Mouse (Mus musculus) neural tube, embryonic 12.5 days (tissue): Measurements from ENCODE around the gene Iqcf4. TPM values are rescaled to one million over a fixed set of nuclear protein-coding genes. Genes with fewer than 3 reads are reported as not detected.

Experiments
- ATAC-seq: fragments of 200-750 bp; cut with Nextera tagmentation; 2 replicates; pipeline ENCODE4 v1.8.0; 2017; ENCODE audit warnings: low read depth, mild to moderate bottlenecking, moderate TSS enrichment, moderate library complexity; ENCODE audit not compliant: low FRiP score
- H3K27ac ChIP-seq: fragments of 300-500 bp; sonication (generic); 2 replicates; pipeline ENCODE4 v1.5.1; 2016
- H3K27me3 ChIP-seq: fragments of 300-500 bp; sonication (generic); replicated peaks from 2 replicates; pipeline ENCODE4 v1.6.1; 2016; ENCODE audit warnings: mild to moderate bottlenecking
- H3K36me3 ChIP-seq: fragments of 300-500 bp; sonication (generic); 2 replicates; pipeline ENCODE4 v1.6.1; 2016; ENCODE audit warnings: mild to moderate bottlenecking
- H3K4me1 ChIP-seq: fragments of 300-500 bp; sonication (generic); 2 replicates; pipeline ENCODE4 v1.6.1; 2016
- H3K4me2 ChIP-seq: fragments of 300-500 bp; sonication (generic); replicated peaks from 2 replicates; pipeline ENCODE4 v1.6.1; 2016; ENCODE audit warnings: mild to moderate bottlenecking
- H3K4me3 ChIP-seq: fragments of 300-500 bp; sonication (generic); 2 replicates; pipeline ENCODE4 v1.5.1; 2016
- H3K9ac ChIP-seq: fragments of 300-500 bp; sonication (generic); 2 replicates; pipeline ENCODE4 v1.6.1; 2016; ENCODE audit warnings: mild to moderate bottlenecking
- H3K9me3 ChIP-seq: fragments of 300-500 bp; sonication (generic); 2 replicates; pipeline ENCODE4 v1.6.1; 2016; ENCODE audit warnings: mild to moderate bottlenecking
- WGBS: fragments of 180-500 bp; shearing (Covaris S2); methylation state at CpG from one replicate; pipeline ENCODE4 v1.1.7; 2016; 5-methylcytosine and 5-hydroxymethylcytosine counted together
- polyA plus RNA-seq: library from polyadenylated mRNA; unstranded; fragments of >200 nt; fragmentation: Nextera tagmentation; extraction: Ambion mirVana; gene quantifications from 2 replicates; pipeline ENCODE4 v1.2.1, GENCODE M21; 2016

The Iqcf4 gene
- polyA plus RNA-seq, 1 experiment from 2014 or later, result not detected

- H3K9ac ChIP-seq, result no peak overlapping the region
- 79% methylated on average over 2 of the region's 2 CpGs for WGBS
- H3K27ac ChIP-seq, result no peak overlapping the region
- no peak for ATAC-seq
- no peaks in the 10 kb centered on the region for H3K4me1 ChIP-seq
- H3K4me2 ChIP-seq, result no peak overlapping the region
- H3K9me3 ChIP-seq, result no peaks in the 10 kb centered on the region
- no peaks in the 10 kb centered on the region for H3K27me3 ChIP-seq
- H3K4me3 ChIP-seq, result no peak overlapping the region
- no peaks in the 10 kb centered on the region for H3K36me3 ChIP-seq
Observed at GRCm38 (mm10) chr9:106576112-106576511, 5.3 kb upstream of the Iqcf4 start.

- ATAC-seq, result no peak
- H3K27ac ChIP-seq, result no peak overlapping the region
- H3K4me3 ChIP-seq, result no peak overlapping the region
- 90% methylated on average over 5 of the region's 5 CpGs for WGBS
- H3K27me3 ChIP-seq, result no peaks in the 10 kb centered on the region
- H3K9me3 ChIP-seq, result no peaks in the 10 kb centered on the region
- no peak overlapping the region for H3K9ac ChIP-seq
- H3K4me2 ChIP-seq, result no peak overlapping the region
- H3K4me1 ChIP-seq, result no peaks in the 10 kb centered on the region
- H3K36me3 ChIP-seq, result no peaks in the 10 kb centered on the region
Observed at GRCm38 (mm10) chr9:106573366-106573765, 2.6 kb upstream of the Iqcf4 start.

- Histone ChIP-seq H3K4me3 (no peak overlapping the region), H3K27me3 (no peaks in the 10 kb centered on the region), H3K36me3 (no peaks in the 10 kb centered on the region), H3K4me1 (no peaks in the 10 kb centered on the region), H3K4me2 (no peak overlapping the region), H3K9me3 (no peaks in the 10 kb centered on the region), H3K27ac (no peak overlapping the region), H3K9ac (no peak overlapping the region)
- no peak for ATAC-seq
- 87% methylated on average over 2 of the region's 2 CpGs for WGBS
Observed at GRCm38 (mm10) chr9:106572186-106572585, 1.4 kb upstream of the Iqcf4 start.

- no peaks in the 10 kb centered on the region for H3K27me3 ChIP-seq
- no peaks in the 10 kb centered on the region for H3K9me3 ChIP-seq
- no peaks in the 10 kb centered on the region for H3K4me1 ChIP-seq
- no peak for ATAC-seq
- no peak overlapping the region for H3K4me2 ChIP-seq
- H3K27ac ChIP-seq, result no peak overlapping the region
- WGBS, result 46% methylated on average over 11 of the region's 11 CpGs
- H3K4me3 ChIP-seq, result no peak overlapping the region
- H3K9ac ChIP-seq, result no peak overlapping the region
- no peaks in the 10 kb centered on the region for H3K36me3 ChIP-seq
Observed at GRCm38 (mm10) chr9:106566437-106566836, 4.4 kb downstream of the Iqcf4 start.

- no peaks in the 10 kb centered on the region for H3K9me3 ChIP-seq
- ATAC-seq, result no peak
- no peak overlapping the region for H3K9ac ChIP-seq
- H3K27me3 ChIP-seq, result no peaks in the 10 kb centered on the region
- 77% methylated on average over 8 of the region's 8 CpGs for WGBS
- H3K4me3 ChIP-seq, result no peak overlapping the region
- H3K36me3 ChIP-seq, result no peaks in the 10 kb centered on the region
- no peak overlapping the region for H3K4me2 ChIP-seq
- H3K4me1 ChIP-seq, result no peaks in the 10 kb centered on the region
- H3K27ac ChIP-seq, result no peak overlapping the region
Observed at GRCm38 (mm10) chr9:106564025-106564424, 6.8 kb downstream of the Iqcf4 start.

- H3K4me3 ChIP-seq, result no peak overlapping the region
- no peaks in the 10 kb centered on the region for H3K9me3 ChIP-seq
- no peak for ATAC-seq
- no peaks in the 10 kb centered on the region for H3K4me1 ChIP-seq
- H3K27ac ChIP-seq, result no peak overlapping the region
- H3K27me3 ChIP-seq, result no peaks in the 10 kb centered on the region
- no peak overlapping the region for H3K4me2 ChIP-seq
- WGBS, result 90% methylated on average over 11 of the region's 11 CpGs
- H3K36me3 ChIP-seq, result no peaks in the 10 kb centered on the region
- H3K9ac ChIP-seq, result no peak overlapping the region
Observed at GRCm38 (mm10) chr9:106562291-106562690, 8.5 kb downstream of the Iqcf4 start.

GRCm38 (mm10) chr9:106561531-106561930, 9.3 kb downstream of the Iqcf4 start, which contains the start of gene Iqcf3:
Iqcf3 (minus strand) TSS chr9:106561631.
- 88% methylated on average over 5 of the region's 5 CpGs for WGBS
- Histone ChIP-seq H3K9me3 (no peaks in the 10 kb centered on the region), H3K4me1 (no peaks in the 10 kb centered on the region), H3K4me2 (no peak within 1 kb of the TSS), H3K27ac (no peak within 1 kb of the TSS), H3K36me3 (no peaks in the 10 kb centered on the region), H3K27me3 (no peaks in the 10 kb centered on the region), H3K4me3 (no peak within 1 kb of the TSS), H3K9ac (no peak within 1 kb of the TSS)
- ATAC-seq, result no peak

GRCm38 (mm10) chr9:106534975-106535374, 35.8 kb downstream of the Iqcf4 start:
- H3K36me3 ChIP-seq, result no peaks in the 10 kb centered on the region
- H3K4me3 ChIP-seq, result no peak overlapping the region
- H3K27me3 ChIP-seq, result no peaks in the 10 kb centered on the region
- H3K9ac ChIP-seq, result no peak overlapping the region
- H3K27ac ChIP-seq, result no peak overlapping the region
- ATAC-seq, result no peak
- H3K4me1 ChIP-seq, result no peaks in the 10 kb centered on the region
- 89% methylated on average over 11 of the region's 11 CpGs for WGBS
- H3K4me2 ChIP-seq, result no peak overlapping the region
- H3K9me3 ChIP-seq, result no peaks in the 10 kb centered on the region

GRCm38 (mm10) chr9:106534296-106534695, 36.5 kb downstream of the Iqcf4 start:
- no peaks in the 10 kb centered on the region for H3K9me3 ChIP-seq
- H3K36me3 ChIP-seq, result no peaks in the 10 kb centered on the region
- H3K4me1 ChIP-seq, result no peaks in the 10 kb centered on the region
- no peak overlapping the region for H3K9ac ChIP-seq
- H3K27me3 ChIP-seq, result no peaks in the 10 kb centered on the region
- H3K27ac ChIP-seq, result no peak overlapping the region
- WGBS, result 92% methylated on average over 7 of the region's 7 CpGs
- H3K4me2 ChIP-seq, result no peak overlapping the region
- no peak overlapping the region for H3K4me3 ChIP-seq
- ATAC-seq, result no peak

GRCm38 (mm10) chr9:106531833-106532232, 39.0 kb downstream of the Iqcf4 start:
- no peaks in the 10 kb centered on the region for H3K27me3 ChIP-seq
- no peak overlapping the region for H3K27ac ChIP-seq
- no peak overlapping the region for H3K4me2 ChIP-seq
- 24% methylated on average over 3 of the region's 3 CpGs for WGBS
- H3K9me3 ChIP-seq, result no peaks in the 10 kb centered on the region
- H3K36me3 ChIP-seq, result no peaks in the 10 kb centered on the region
- H3K9ac ChIP-seq, result no peak overlapping the region
- H3K4me1 ChIP-seq, result no peaks in the 10 kb centered on the region
- no peak overlapping the region for H3K4me3 ChIP-seq
- ATAC-seq, result no peak

GRCm38 (mm10) chr9:106519909-106520308, 50.9 kb downstream of the Iqcf4 start:
- no peak overlapping the region for H3K4me2 ChIP-seq
- no peak overlapping the region for H3K27ac ChIP-seq
- H3K4me3 ChIP-seq, result no peak overlapping the region
- no peaks in the 10 kb centered on the region for H3K9me3 ChIP-seq
- no peaks in the 10 kb centered on the region for H3K36me3 ChIP-seq
- no peak overlapping the region for H3K9ac ChIP-seq
- 81% methylated on average over 8 of the region's 8 CpGs for WGBS
- no peaks in the 10 kb centered on the region for H3K4me1 ChIP-seq
- H3K27me3 ChIP-seq, result no peaks in the 10 kb centered on the region
- no peak for ATAC-seq

- Histone ChIP-seq H3K4me1 (no peaks in the 10 kb centered on the region), H3K27ac (no peak overlapping the region), H3K9me3 (no peaks in the 10 kb centered on the region), H3K9ac (no peak overlapping the region), H3K4me2 (no peak overlapping the region), H3K36me3 (no peaks in the 10 kb centered on the region), H3K27me3 (no peaks in the 10 kb centered on the region), H3K4me3 (no peak overlapping the region)
- 76% methylated on average over 2 of the region's 2 CpGs for WGBS
- no peak for ATAC-seq
Observed at GRCm38 (mm10) chr9:106519433-106519832, 51.4 kb downstream of the Iqcf4 start.
